ENCODE assay signal across 9 mouse cellular contexts in genomic region chr9:22095854-22096307, GRCm38 (mm10). TPM values are rescaled to one million over a fixed set of nuclear protein-coding genes. Genes with fewer than 3 reads are reported as not detected.
DNase-seq lines count a peak whose midpoint lies in the region; ATAC-seq and TF ChIP-seq lines count a peak whose summit lies in the region.
"Had no signal": no experiment of that assay in that cellular context is flagged by ENCODE, and none has a peak within 500 bp of the region (broad histone marks: within the 10 kb centered on the region; RNA-seq: fewer than 3 reads in every experiment).

No protein-coding gene starts in this region.

- H3K36me3 ChIP-seq in E14TG2a.4 (ENCODE audit: insufficient read depth, low read length): no peaks in the 10 kb centered on the region
- H3K36me3 ChIP-seq in forebrain, embryonic 11.5 days (ENCODE audit: control insufficient read depth, insufficient read depth, low read length): no peaks in the 10 kb centered on the region
- H3K36me3 ChIP-seq in heart, embryonic 16.5 days (ENCODE audit: control insufficient read depth, insufficient read depth): no peaks in the 10 kb centered on the region
- no peaks in the 10 kb centered on the region for H3K36me3 ChIP-seq in neural tube, embryonic 14.5 days (ENCODE audit: control insufficient read depth, insufficient read depth, low read length)

- peaks cover 63% of the 10 kb centered on the region for H3K27me3 ChIP-seq in E14TG2a.4 (ENCODE audit: insufficient read depth, low read length)
- peaks cover 18% of the 10 kb centered on the region for H3K27me3 ChIP-seq in forebrain, embryonic 11.5 days (ENCODE audit: control insufficient read depth, insufficient read depth, low read length)
- no peaks in the 10 kb centered on the region; the same call in 1 of the 2 replicates for H3K27me3 ChIP-seq in heart, embryonic 16.5 days (ENCODE audit: control insufficient read depth, insufficient read depth, low read length)
- H3K27me3 ChIP-seq in neural tube, embryonic 14.5 days (ENCODE audit: control insufficient read depth, insufficient read depth, low read length): peaks cover 16% of the 10 kb centered on the region

- no peaks in the 10 kb centered on the region for H3K9me3 ChIP-seq in E14TG2a.4 (ENCODE audit: low read length)
- H3K9me3 ChIP-seq in forebrain, embryonic 11.5 days (ENCODE audit: control insufficient read depth, low read length): no peaks in the 10 kb centered on the region
- no peaks in the 10 kb centered on the region for H3K9me3 ChIP-seq in heart, embryonic 16.5 days (replicated peaks; ENCODE audit: control insufficient read depth, low read length)
- no peaks in the 10 kb centered on the region for H3K9me3 ChIP-seq in neural tube, embryonic 14.5 days (ENCODE audit: control insufficient read depth, low read length)

- H3K4me2 ChIP-seq in forebrain, embryonic 11.5 days (ENCODE audit: low read depth, low read length, severe bottlenecking): peak overlapping the region; percentile 83
- peak overlapping the region; percentile 81 for H3K4me2 ChIP-seq in heart, embryonic 16.5 days (ENCODE audit: low read depth, low read length)
- H3K4me2 ChIP-seq in neural tube, embryonic 14.5 days (ENCODE audit: low read depth, low read length): peak overlapping the region; percentile 48

- ATAC-seq in forebrain, embryonic 11.5 days (replicated peaks; ENCODE audit: low FRiP score): peak; percentile 70
- peak; percentile 78 for ATAC-seq in heart, embryonic 16.5 days (replicated peaks; ENCODE audit: extremely low read depth, insufficient read depth, low FRiP score)
- ATAC-seq in neural tube, embryonic 14.5 days (ENCODE audit: low read depth): peak; percentile 60; the same call in 1 of the 2 replicates

- peak overlapping the region; percentile 71 for H3K9ac ChIP-seq in forebrain, embryonic 11.5 days (ENCODE audit: low read length)
- H3K9ac ChIP-seq in heart, embryonic 16.5 days (ENCODE audit: low read length): peak overlapping the region; percentile 77
- peak overlapping the region; percentile 52 for H3K9ac ChIP-seq in neural tube, embryonic 14.5 days (replicated peaks; ENCODE audit: low read depth, low read length)

- H3K27ac ChIP-seq in forebrain, embryonic 11.5 days (ENCODE audit: low read depth, low read length): no peak overlapping the region
- H3K27ac ChIP-seq in heart, embryonic 16.5 days (ENCODE audit: low read length): peak overlapping the region; percentile 37
- no peak overlapping the region for H3K27ac ChIP-seq in neural tube, embryonic 14.5 days (ENCODE audit: low read depth, low read length)

- 3% methylated on average over 24 of the region's 24 CpGs for WGBS in forebrain, embryonic 11.5 days
- 1% methylated on average over 24 of the region's 24 CpGs for WGBS in heart, embryonic 16.5 days
- 4% methylated on average over 24 of the region's 24 CpGs for WGBS in neural tube, embryonic 14.5 days

- peak overlapping the region; percentile 65 for H3K4me3 ChIP-seq in E14TG2a.4 (replicated peaks; ENCODE audit: low read length)
- H3K4me3 ChIP-seq in forebrain, embryonic 11.5 days (ENCODE audit: low read depth, low read length): peak overlapping the region; percentile 25
- H3K4me3 ChIP-seq in heart, embryonic 16.5 days (ENCODE audit: low read length): peak overlapping the region; percentile 54
- H3K4me3 ChIP-seq in neural tube, embryonic 14.5 days (ENCODE audit: low read depth, low read length): peak overlapping the region; percentile 22

- peaks cover 36% of the 10 kb centered on the region for H3K4me1 ChIP-seq in E14TG2a.4 (replicated peaks; ENCODE audit: low read depth, low read length)
- 0 out of 2 replicates have a peak, but pooled peaks cover 2% of the 10 kb centered on the region for H3K4me1 ChIP-seq in forebrain, embryonic 11.5 days (replicated peaks; ENCODE audit: control insufficient read depth, insufficient read depth, low read length)
- H3K4me1 ChIP-seq in heart, embryonic 16.5 days (ENCODE audit: control insufficient read depth, insufficient read depth, low read length): peaks cover 12% of the 10 kb centered on the region
- H3K4me1 ChIP-seq in neural tube, embryonic 14.5 days (ENCODE audit: control insufficient read depth, insufficient read depth, low read length): no peaks in the 10 kb centered on the region

- peak; percentile 18; the same call in 1 of the 2 replicates for TF ChIP-seq CTCF in E14TG2a.4 (conservative IDR thresholded peaks at IDR 0.05; ENCODE audit: low read length)

- DNase-seq in c-Kit-positive CD71-positive TER-119-positive erythroid progenitor cells, embryonic 14.5 days (ENCODE audit: low spot score): peak; percentile 58
- peak; percentile 88 for DNase-seq in forebrain, embryonic 11.5 days (ENCODE audit: low spot score)
- peak; percentile 85 to 87 for DNase-seq in kidney, postnatal 25 days
- DNase-seq in lung, adult 18-20 months: peak; percentile 85 to 89
- peak; percentile 89 for DNase-seq in testis, postnatal 10 days (ENCODE audit: low spot score)

RNA-seq across cellular contexts. Expression of gene Cnn1, which starts 3.1 kb away (rescaled TPM):
- polyA plus RNA-seq in forebrain, embryonic 11.5 days (2014; fragmentation: Nextera tagmentation; extraction: Ambion mirVana): 1.00 and 1.2 TPM in 2 replicates
- 140 and 164 TPM in 2 replicates for polyA plus RNA-seq in heart, embryonic 16.5 days (2015; fragmentation: Nextera tagmentation; extraction: Ambion mirVana)
- 0.43 and 0.66 TPM in 2 replicates for polyA plus RNA-seq in neural tube, embryonic 14.5 days (2014; fragmentation: Nextera tagmentation; extraction: Ambion mirVana)

RNA-seq across cellular contexts. Expression of gene Ecsit, which starts 10.6 kb away (rescaled TPM):
- 34.6 and 39.6 TPM in 2 replicates for polyA plus RNA-seq in forebrain, embryonic 11.5 days (2014; fragmentation: Nextera tagmentation; extraction: Ambion mirVana)
- polyA plus RNA-seq in heart, embryonic 16.5 days (2015; fragmentation: Nextera tagmentation; extraction: Ambion mirVana): 68.8 and 73.1 TPM in 2 replicates
- 56.8 and 64.2 TPM in 2 replicates for polyA plus RNA-seq in neural tube, embryonic 14.5 days (2014; fragmentation: Nextera tagmentation; extraction: Ambion mirVana)

RNA-seq across cellular contexts. Expression of gene Elof1, which starts 21.1 kb away (rescaled TPM):
- 205 and 233 TPM in 2 replicates for polyA plus RNA-seq in forebrain, embryonic 11.5 days (2014; fragmentation: Nextera tagmentation; extraction: Ambion mirVana)
- polyA plus RNA-seq in heart, embryonic 16.5 days (2015; fragmentation: Nextera tagmentation; extraction: Ambion mirVana): 111 and 117 TPM in 2 replicates
- 177 and 196 TPM in 2 replicates for polyA plus RNA-seq in neural tube, embryonic 14.5 days (2014; fragmentation: Nextera tagmentation; extraction: Ambion mirVana)

RNA-seq across cellular contexts. Expression of gene Zfp653, which starts 24.7 kb away (rescaled TPM):
- 10.9 and 11.8 TPM in 2 replicates for polyA plus RNA-seq in forebrain, embryonic 11.5 days (2014; fragmentation: Nextera tagmentation; extraction: Ambion mirVana)
- 10.4 and 10.7 TPM in 2 replicates for polyA plus RNA-seq in heart, embryonic 16.5 days (2015; fragmentation: Nextera tagmentation; extraction: Ambion mirVana)
- polyA plus RNA-seq in neural tube, embryonic 14.5 days (2014; fragmentation: Nextera tagmentation; extraction: Ambion mirVana): 13.5 and 14.2 TPM in 2 replicates

RNA-seq across cellular contexts. Expression of gene Gm49318, which starts 24.8 kb away (rescaled TPM):
- polyA plus RNA-seq in forebrain, embryonic 11.5 days (2014; fragmentation: Nextera tagmentation; extraction: Ambion mirVana): not detected in 2 replicates
- polyA plus RNA-seq in heart, embryonic 16.5 days (2015; fragmentation: Nextera tagmentation; extraction: Ambion mirVana): not detected in 2 replicates
- polyA plus RNA-seq in neural tube, embryonic 14.5 days (2014; fragmentation: Nextera tagmentation; extraction: Ambion mirVana): not detected in 2 replicates
- polyA plus RNA-seq: large intestine, adult 2 months had no signal

Comparison
In these comparisons a context has a peak if more than half of its experiments do, and no peak if none do; other contexts are left out.
1. RNA of gene Cnn1, which starts 3.1 kb away (polyA plus RNA-seq): 140 to 164 TPM in heart, embryonic 16.5 days; 1.00 to 1.2 TPM in forebrain, embryonic 11.5 days and 0.43 to 0.66 TPM in neural tube, embryonic 14.5 days; every median in the first group is over 10 times any median in the second.
2. Peak in every context shown above with its lines, with median percentiles within 50 percentile points of each other: H3K4me3 ChIP-seq, DNase-seq, ATAC-seq, H3K4me2 ChIP-seq and H3K9ac ChIP-seq.